Mouse (Mus musculus) gastrocnemius, adult 18-20 months (tissue): ENCODE results near the gene Epo. TPM values are rescaled to one million over a fixed set of nuclear protein-coding genes. Genes with fewer than 3 reads are reported as not detected.

Source experiments
- DNase-seq: peaks from one replicate; pipeline ENCODE4 v3.0.0; 2021; ENCODE audit warnings: low spot score
- total RNA-seq, 2 experiments: library from RNA; stranded (reverse); gene quantifications; 2 replicates each; pipeline ENCODE4 v1.2.3; 2021

Gene Epo
- total RNA-seq, 2 experiments from 2014 or later, result not detected

- no peak for DNase-seq
Observed at GRCm38 (mm10) chr5:137540991-137541390, 7.9 kb upstream of the Epo start.

GRCm38 (mm10) chr5:137539291-137539801 lies 6.3 kb upstream of the Epo start:
- peak; percentile 3 for DNase-seq

GRCm38 (mm10) chr5:137537461-137537860 lies 4.4 kb upstream of the Epo start:
- no peak for DNase-seq

GRCm38 (mm10) chr5:137535318-137535717 lies 2.3 kb upstream of the Epo start:
- no peak for DNase-seq

- DNase-seq, result no peak
Observed at GRCm38 (mm10) chr5:137534762-137535161, 1.7 kb upstream of the Epo start.

- no peak for DNase-seq
Observed at GRCm38 (mm10) chr5:137532808-137533116, 280 bp downstream of the Epo start.

GRCm38 (mm10) chr5:137532131-137532807 lies 773 bp downstream of the Epo start:
- no peak for DNase-seq

GRCm38 (mm10) chr5:137531414-137532130 lies 1.5 kb downstream of the Epo start:
- peak; percentile 57 for DNase-seq

GRCm38 (mm10) chr5:137530588-137531413 lies 2.2 kb downstream of the Epo start:
- DNase-seq, result peak; percentile 64

GRCm38 (mm10) chr5:137530075-137530474 lies 3.0 kb downstream of the Epo start:
- DNase-seq, result no peak

- DNase-seq, result no peak
Observed at GRCm38 (mm10) chr5:137529221-137529995, 3.6 kb downstream of the Epo start.

GRCm38 (mm10) chr5:137528247-137528968 lies 4.6 kb downstream of the Epo start:
- DNase-seq, result no peak

GRCm38 (mm10) chr5:137527413-137527812 lies 5.6 kb downstream of the Epo start:
- DNase-seq, result no peak

GRCm38 (mm10) chr5:137526192-137526936 lies 6.7 kb downstream of the Epo start:
- DNase-seq, result no peak

- no peak for DNase-seq
Observed at GRCm38 (mm10) chr5:137525511-137525910, 7.5 kb downstream of the Epo start.

- DNase-seq, result no peak
Observed at GRCm38 (mm10) chr5:137524671-137525070, 8.4 kb downstream of the Epo start.

GRCm38 (mm10) chr5:137524251-137524515 lies 8.9 kb downstream of the Epo start:
- peak; percentile 2 for DNase-seq

GRCm38 (mm10) chr5:137523396-137524250 lies 9.4 kb downstream of the Epo start:
- DNase-seq, result peak; percentile 0

- peak; percentile 0 for DNase-seq
Observed at GRCm38 (mm10) chr5:137522711-137523110, 10.3 kb downstream of the Epo start.
